Mouse (Mus musculus): ENCODE measurements at regions not wholly inside any gene's neighbourhood (a gene's known extent, or its start where the extent isn't known, plus 50 kb on each side); places are given as distances from the start of the nearest gene placed in this dataset.

DNA sequence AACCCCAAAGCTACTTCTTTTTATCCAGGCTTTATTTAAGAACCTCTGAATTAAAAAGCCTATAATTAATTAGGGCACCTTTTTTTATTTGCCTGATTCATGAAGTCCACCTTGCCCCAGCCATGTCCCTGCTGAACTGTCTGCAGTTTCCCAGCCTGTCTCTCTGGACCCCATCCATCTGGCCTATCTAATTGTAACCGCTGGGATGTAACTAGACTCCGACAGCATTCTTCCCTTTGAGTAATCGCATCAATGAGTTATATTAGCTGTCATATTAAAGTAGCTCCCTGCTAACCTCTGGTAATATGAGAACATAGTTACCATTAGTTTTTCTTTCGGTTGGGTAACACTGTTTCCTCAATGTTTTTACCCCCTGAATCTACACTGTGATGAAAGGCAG, 182.6 kb upstream of the Veph1 start:
- H3K9me3 ChIP-seq: no peaks in the 10 kb centered on the region
- H3K4me3 ChIP-seq (replicated peaks): no peak overlapping the region
- no peaks in the 10 kb centered on the region for H3K27me3 ChIP-seq (replicated peaks)
- TF ChIP-seq FLI1 (IDR thresholded peaks at IDR 0.05; ENCODE audit: low read length) (no peak), GATA1 (IDR thresholded peaks at IDR 0.05; ENCODE audit: borderline replicate concordance, low read length) (no peak)
- no peaks in the 10 kb centered on the region for H3K36me3 ChIP-seq (replicated peaks; ENCODE audit: low read length)
- H3K4me1 ChIP-seq: no peaks in the 10 kb centered on the region; the same call in 1 of the 2 replicates

DNA sequence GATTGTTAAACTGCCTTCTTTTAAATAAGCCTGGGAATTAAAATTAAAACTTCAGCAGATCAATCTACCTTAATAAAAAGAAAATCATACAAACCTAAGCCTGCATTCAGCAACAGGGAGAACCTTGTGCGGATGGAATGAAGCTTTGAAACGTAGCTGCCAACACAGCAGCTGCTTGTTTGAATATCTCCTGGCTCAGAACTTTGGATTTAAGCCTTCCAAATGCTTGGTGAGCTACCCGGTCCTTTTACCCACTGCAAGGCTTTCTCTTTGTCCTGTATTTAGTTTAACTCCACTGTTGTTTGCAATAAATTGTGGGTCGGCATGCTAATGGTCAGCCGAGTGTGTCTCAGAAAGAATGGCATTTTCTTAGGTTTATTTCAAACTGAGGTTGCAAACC, 169.7 kb upstream of the Veph1 start:
- H3K4me3 ChIP-seq (replicated peaks): no peak overlapping the region
- no peak for TF ChIP-seq FLI1 (IDR thresholded peaks at IDR 0.05; ENCODE audit: low read length)
- no peak for TF ChIP-seq GATA1 (IDR thresholded peaks at IDR 0.05; ENCODE audit: borderline replicate concordance, low read length)
- peaks cover 4% of the 10 kb centered on the region for H3K27me3 ChIP-seq (replicated peaks)
- H3K4me1 ChIP-seq: no peaks in the 10 kb centered on the region
- H3K9me3 ChIP-seq: no peaks in the 10 kb centered on the region
- H3K36me3 ChIP-seq (replicated peaks; ENCODE audit: low read length): no peaks in the 10 kb centered on the region

DNA sequence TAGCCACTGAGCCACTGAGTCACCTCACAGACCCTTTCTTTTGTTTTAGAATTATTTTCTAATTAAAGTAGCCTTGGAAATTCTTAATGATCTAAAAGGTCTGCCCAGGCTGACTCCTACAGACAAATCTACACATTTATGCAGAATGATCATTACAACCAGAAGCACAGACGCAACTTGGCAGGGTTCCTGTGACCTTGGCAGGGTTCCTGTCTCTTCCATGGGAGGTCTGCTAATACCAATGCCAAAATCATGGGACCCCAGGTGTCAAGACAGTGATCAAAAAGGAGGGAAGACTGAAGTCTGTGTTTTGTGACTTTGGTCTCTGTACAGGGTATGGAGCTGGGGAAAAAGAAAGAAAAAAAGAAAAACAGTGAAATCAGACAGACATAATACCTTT, 168.7 kb upstream of the Veph1 start:
- Histone ChIP-seq H3K4me3 (replicated peaks) (no peak overlapping the region), H3K36me3 (replicated peaks; ENCODE audit: low read length) (no peaks in the 10 kb centered on the region), H3K9me3 (no peaks in the 10 kb centered on the region), H3K4me1 (no peaks in the 10 kb centered on the region), H3K27me3 (replicated peaks) (peaks cover 4% of the 10 kb centered on the region)
- TF ChIP-seq FLI1 (IDR thresholded peaks at IDR 0.05; ENCODE audit: low read length) (no peak), GATA1 (IDR thresholded peaks at IDR 0.05; ENCODE audit: borderline replicate concordance, low read length) (no peak)

DNA sequence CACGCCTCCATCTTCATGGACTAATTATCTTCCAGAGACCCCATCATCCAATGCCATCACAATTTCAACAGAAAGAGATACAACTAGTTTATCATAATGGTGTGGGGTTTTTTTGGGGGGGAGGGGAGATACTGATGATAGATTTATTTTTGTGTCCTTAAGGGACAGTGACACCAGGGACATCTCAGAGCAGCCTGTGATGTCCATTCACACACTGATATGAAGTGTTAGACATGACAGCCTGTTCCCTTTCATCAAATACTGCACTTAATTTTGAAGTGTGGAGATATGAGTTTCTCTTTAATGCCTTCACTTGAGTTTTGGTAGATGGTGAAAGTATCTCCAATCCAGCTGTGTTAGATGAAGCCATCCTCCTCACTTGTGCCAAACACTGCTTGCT, 165.7 kb upstream of the Veph1 start:
- no peak for TF ChIP-seq FLI1 (IDR thresholded peaks at IDR 0.05; ENCODE audit: low read length)
- TF ChIP-seq GATA1 (IDR thresholded peaks at IDR 0.05; ENCODE audit: borderline replicate concordance, low read length): no peak

DNA sequence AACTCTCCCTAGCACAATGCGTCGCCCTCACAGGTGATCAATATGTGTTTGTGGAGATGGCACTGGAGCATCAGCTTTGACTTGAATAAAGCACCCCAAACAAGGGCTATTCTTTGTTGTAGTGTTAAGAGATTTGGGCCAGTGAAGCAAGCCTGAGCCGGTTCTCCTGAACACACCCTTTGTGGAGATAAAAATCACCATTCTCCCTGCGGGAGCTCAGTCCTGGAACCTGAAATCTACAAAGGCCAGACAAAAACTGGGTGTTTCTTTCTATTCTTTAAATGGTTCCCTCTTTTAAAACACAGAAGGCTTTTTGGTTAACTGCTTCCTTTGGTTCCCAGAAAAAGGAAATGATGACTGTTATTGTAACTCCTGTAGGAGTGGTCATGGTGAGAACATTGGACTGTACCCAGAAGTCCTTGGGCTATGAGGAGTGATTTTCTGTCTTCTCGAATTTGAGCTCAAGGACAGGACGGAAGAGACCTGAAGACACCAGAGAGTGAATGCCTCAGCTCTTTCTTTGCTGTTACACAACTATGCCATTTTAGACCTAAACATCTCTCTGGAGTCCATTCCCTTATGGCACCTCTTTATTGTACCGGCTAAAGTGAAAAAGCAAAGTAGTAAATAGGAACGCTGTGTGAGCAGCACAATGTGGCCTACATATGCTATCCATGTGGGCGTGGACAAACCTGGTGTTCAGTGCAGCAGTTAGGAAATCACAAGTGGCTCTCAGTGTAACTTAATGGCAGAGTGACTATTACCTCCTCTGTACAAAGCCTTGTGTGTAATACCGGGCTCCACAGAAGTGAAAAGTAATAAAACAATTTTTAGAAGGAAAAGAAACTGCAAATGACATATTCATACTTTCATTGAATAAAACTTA, 149.9 kb upstream of the Veph1 start:
- Histone ChIP-seq H3K4me3 (replicated peaks) (no peak overlapping the region), H3K27me3 (replicated peaks) (peaks cover 3% of the 10 kb centered on the region), H3K9me3 (no peaks in the 10 kb centered on the region), H3K4me1 (no peaks in the 10 kb centered on the region; the same call in 1 of the 2 replicates), H3K36me3 (replicated peaks; ENCODE audit: low read length) (no peaks in the 10 kb centered on the region)
- TF ChIP-seq FLI1 (IDR thresholded peaks at IDR 0.05; ENCODE audit: low read length) (no peak), GATA1 (IDR thresholded peaks at IDR 0.05; ENCODE audit: borderline replicate concordance, low read length) (no peak)

More for the DNA sequence above, 165.7 kb upstream of the Veph1 start:
- H3K4me1 ChIP-seq: no peaks in the 10 kb centered on the region
- no peaks in the 10 kb centered on the region for H3K9me3 ChIP-seq
- H3K4me3 ChIP-seq (replicated peaks): no peak overlapping the region
- no peaks in the 10 kb centered on the region for H3K36me3 ChIP-seq (replicated peaks; ENCODE audit: low read length)
- peaks cover 2% of the 10 kb centered on the region for H3K27me3 ChIP-seq (replicated peaks)

DNA sequence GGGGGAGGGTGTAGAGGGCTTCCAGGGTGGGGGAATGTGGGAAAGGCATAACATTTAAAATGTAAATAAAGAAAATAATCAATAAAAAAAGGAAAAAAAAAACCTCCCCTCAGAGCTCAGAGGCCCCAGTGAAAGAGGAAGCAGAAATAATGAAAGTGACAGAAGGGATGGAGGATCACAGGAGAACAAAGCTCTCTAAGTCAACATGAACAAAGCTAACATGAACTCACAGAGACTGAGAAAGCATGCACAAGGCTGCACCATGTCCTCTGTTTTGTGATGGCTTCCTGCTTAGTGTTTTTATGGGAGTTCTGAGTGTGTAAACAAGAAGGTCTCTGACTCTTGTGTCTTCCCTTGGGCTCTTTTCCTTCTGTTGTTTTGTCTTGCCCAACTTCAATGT, 136.6 kb upstream of the Veph1 start:
- Histone ChIP-seq H3K4me1 (peaks cover 7% of the 10 kb centered on the region; the same call in 1 of the 2 replicates), H3K9me3 (no peaks in the 10 kb centered on the region)
- TF ChIP-seq GATA1 (IDR thresholded peaks at IDR 0.05; ENCODE audit: borderline replicate concordance, low read length) (no peak), FLI1 (IDR thresholded peaks at IDR 0.05; ENCODE audit: low read length) (no peak)

GRCm38 (mm10) chr3:66430187-66430586, 133.6 kb upstream of the Veph1 start:
- H3K27me3 ChIP-seq (replicated peaks): peaks cover 3% of the 10 kb centered on the region
- no peak for TF ChIP-seq GATA1 (IDR thresholded peaks at IDR 0.05; ENCODE audit: borderline replicate concordance, low read length)
- TF ChIP-seq FLI1 (IDR thresholded peaks at IDR 0.05; ENCODE audit: low read length): no peak
- no peaks in the 10 kb centered on the region for H3K9me3 ChIP-seq
- peaks cover 7% of the 10 kb centered on the region; the same call in 1 of the 2 replicates for H3K4me1 ChIP-seq
- H3K36me3 ChIP-seq (replicated peaks; ENCODE audit: low read length): no peaks in the 10 kb centered on the region
- H3K4me3 ChIP-seq (replicated peaks): no peak overlapping the region

More for the DNA sequence above, 136.6 kb upstream of the Veph1 start:
- no peaks in the 10 kb centered on the region for H3K27me3 ChIP-seq (replicated peaks)
- H3K36me3 ChIP-seq (replicated peaks; ENCODE audit: low read length): no peaks in the 10 kb centered on the region
- no peak overlapping the region for H3K4me3 ChIP-seq (replicated peaks)

DNA sequence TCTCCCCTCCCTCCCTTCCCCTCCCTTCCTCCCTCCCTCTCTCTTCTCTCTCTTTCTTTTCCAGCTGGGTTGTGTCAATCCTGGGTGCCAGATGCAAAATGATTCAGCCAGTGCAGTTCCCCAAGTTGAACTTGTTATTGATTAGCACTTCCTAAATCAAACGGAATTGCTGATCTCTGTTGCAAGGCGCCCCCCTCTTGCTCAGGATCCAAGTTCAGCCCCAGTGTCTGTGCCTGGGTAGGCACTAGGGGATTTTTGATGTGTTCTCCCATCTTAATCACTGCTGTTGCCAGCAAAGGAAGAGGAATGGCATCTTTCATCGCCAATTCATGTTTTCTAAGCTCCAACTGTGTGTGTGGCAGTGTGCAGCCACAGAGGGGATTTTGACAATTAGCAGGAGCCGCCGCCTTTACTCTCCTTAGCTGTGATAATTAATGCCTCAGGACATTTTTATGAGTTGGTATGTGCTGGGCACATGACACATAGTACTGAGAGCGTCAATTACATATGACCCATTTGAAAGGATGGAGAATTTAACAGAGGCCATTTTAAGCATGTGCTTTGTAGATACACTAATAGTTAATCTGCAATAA, 125.9 kb upstream of the Veph1 start:
- no peaks in the 10 kb centered on the region for H3K4me1 ChIP-seq
- H3K9me3 ChIP-seq: no peaks in the 10 kb centered on the region
- peaks cover 5% of the 10 kb centered on the region for H3K27me3 ChIP-seq (replicated peaks)
- no peak for TF ChIP-seq GATA1 (IDR thresholded peaks at IDR 0.05; ENCODE audit: borderline replicate concordance, low read length)
- TF ChIP-seq FLI1 (IDR thresholded peaks at IDR 0.05; ENCODE audit: low read length): no peak
- H3K4me3 ChIP-seq (replicated peaks): no peak overlapping the region
- H3K36me3 ChIP-seq (replicated peaks; ENCODE audit: low read length): no peaks in the 10 kb centered on the region

DNA sequence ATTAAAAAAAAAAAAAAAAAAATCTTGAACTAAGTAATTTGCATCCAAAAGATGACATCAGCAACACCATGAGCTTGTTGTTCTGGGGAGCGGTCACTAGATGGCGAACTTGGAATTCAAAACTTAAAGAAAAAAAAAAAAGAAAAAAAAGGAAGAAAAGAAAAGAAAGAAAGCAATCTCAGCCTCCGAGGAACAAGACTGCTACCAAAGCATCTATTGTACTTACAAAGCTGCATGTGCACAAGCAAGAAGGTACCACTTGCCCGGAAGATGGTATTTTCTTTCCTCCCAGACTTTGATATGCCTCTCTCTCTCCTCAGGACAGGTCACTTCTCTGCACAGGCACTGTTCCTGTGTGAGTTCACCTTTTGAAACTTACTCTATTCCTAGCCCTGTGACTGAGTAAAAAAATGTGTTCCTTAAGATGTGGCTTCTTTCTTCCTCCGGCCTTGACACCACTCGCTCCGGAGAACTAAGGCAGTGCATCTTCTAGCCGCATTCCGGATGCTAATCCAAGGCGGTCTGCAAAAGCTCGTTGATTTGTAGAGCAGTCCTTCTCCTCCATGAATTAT, 114.2 kb upstream of the Veph1 start:
- Histone ChIP-seq H3K9me3 (no peaks in the 10 kb centered on the region), H3K27me3 (replicated peaks) (peaks cover 27% of the 10 kb centered on the region), H3K36me3 (replicated peaks; ENCODE audit: low read length) (no peaks in the 10 kb centered on the region), H3K4me3 (replicated peaks) (peak overlapping the region; percentile 64), H3K4me1 (peaks cover 4% of the 10 kb centered on the region; the same call in 1 of the 2 replicates)
- no peak for TF ChIP-seq FLI1 (IDR thresholded peaks at IDR 0.05; ENCODE audit: low read length)
- no peak for TF ChIP-seq GATA1 (IDR thresholded peaks at IDR 0.05; ENCODE audit: borderline replicate concordance, low read length)

GRCm38 (mm10) chr3:66408791-66409190, 112.2 kb upstream of the Veph1 start:
- no peaks in the 10 kb centered on the region for H3K36me3 ChIP-seq (replicated peaks; ENCODE audit: low read length)
- H3K27me3 ChIP-seq (replicated peaks): peaks cover 32% of the 10 kb centered on the region
- peaks cover 13% of the 10 kb centered on the region for H3K4me1 ChIP-seq
- no peak overlapping the region for H3K4me3 ChIP-seq (replicated peaks)
- H3K9me3 ChIP-seq: no peaks in the 10 kb centered on the region
- TF ChIP-seq GATA1 (IDR thresholded peaks at IDR 0.05; ENCODE audit: borderline replicate concordance, low read length) (no peak), FLI1 (IDR thresholded peaks at IDR 0.05; ENCODE audit: low read length) (no peak)

Data from megakaryocyte, embryonic 14.5 days (primary cell).